Mouse (Mus musculus): ENCODE measurements at regions not wholly inside any gene's neighbourhood (a gene's known extent, or its start where the extent isn't known, plus 50 kb on each side); places are given as distances from the start of the nearest gene placed in this dataset.

DNA sequence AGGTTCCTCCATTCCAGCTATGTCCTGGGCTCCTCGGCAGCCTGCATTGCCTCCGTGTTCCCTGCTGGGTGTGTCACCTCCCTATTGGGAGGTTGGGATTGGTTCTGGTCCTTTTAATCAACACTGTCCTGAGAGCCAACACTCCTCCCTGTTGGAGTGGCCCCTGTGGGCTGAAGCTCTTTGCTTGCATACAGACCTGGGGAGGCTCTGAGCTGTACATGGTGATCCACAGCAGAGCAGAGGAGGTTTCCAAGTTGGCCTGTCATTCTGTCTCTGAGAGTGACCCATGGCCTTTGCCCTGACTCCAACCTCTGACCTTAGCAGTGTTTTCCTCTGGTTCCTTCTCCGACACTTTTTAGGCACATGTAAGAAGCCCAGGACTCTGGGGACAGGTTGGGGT lies 132.4 kb downstream of the Tpra1 start:
- H3K4me3 ChIP-seq = no peak overlapping the region
- no peaks in the 10 kb centered on the region for H3K79me2 ChIP-seq (replicated peaks; ENCODE audit: control insufficient read depth, insufficient read depth, low read length)
- intact Hi-C loops (cut with DNase I) = loop anchor here (10.0 kb wide), 1 partner anchor 100 kb away; no protein-coding TSS in a partner anchor
- no peak overlapping the region for H3K9ac ChIP-seq (ENCODE audit: low read depth, low read length)
- DNase-seq = peak; percentile 13 to 31
- no peak overlapping the region for H3K27ac ChIP-seq
- WGBS = 53% methylated on average over 3 of the region's 3 CpGs
- TF ChIP-seq POLR2A (IDR thresholded peaks at IDR 0.05; ENCODE audit: insufficient read depth, low read depth, low read length) = no peak
- no peak for TF ChIP-seq EP300 (IDR thresholded peaks at IDR 0.05; ENCODE audit: insufficient read depth, low read depth, low read length)
- TF ChIP-seq CTCF (IDR thresholded peaks at IDR 0.05) = no peak
- no peaks in the 10 kb centered on the region for H3K27me3 ChIP-seq (ENCODE audit: control insufficient read depth, insufficient read depth, low read length)
- 0 out of 2 replicates have a peak, but pooled peaks cover 2% of the 10 kb centered on the region for H3K4me1 ChIP-seq (ENCODE audit: control insufficient read depth, insufficient read depth, low read length)
- no peaks in the 10 kb centered on the region for H3K36me3 ChIP-seq (ENCODE audit: control insufficient read depth, insufficient read depth, low read length)

GRCm38 (mm10) chr6:89035061-89035835 lies 133.2 kb downstream of the Tpra1 start:
- WGBS = 65% methylated on average over 13 of the region's 13 CpGs
- Histone ChIP-seq H3K27me3 (ENCODE audit: control insufficient read depth, insufficient read depth, low read length) (no peaks in the 10 kb centered on the region), H3K36me3 (ENCODE audit: control insufficient read depth, insufficient read depth, low read length) (no peaks in the 10 kb centered on the region), H3K9ac (ENCODE audit: low read depth, low read length) (no peak overlapping the region), H3K27ac (no peak overlapping the region), H3K79me2 (replicated peaks; ENCODE audit: control insufficient read depth, insufficient read depth, low read length) (no peaks in the 10 kb centered on the region), H3K4me3 (no peak overlapping the region), H3K4me1 (ENCODE audit: control insufficient read depth, insufficient read depth, low read length) (0 out of 2 replicates have a peak, but pooled peaks cover 2% of the 10 kb centered on the region)
- no peak for DNase-seq
- intact Hi-C loops (cut with DNase I) = loop anchor here (10.0 kb wide), 1 partner anchor 100 kb away; no protein-coding TSS in a partner anchor
- TF ChIP-seq CTCF (IDR thresholded peaks at IDR 0.05) = no peak
- TF ChIP-seq EP300 (IDR thresholded peaks at IDR 0.05; ENCODE audit: insufficient read depth, low read depth, low read length) = no peak
- no peak for TF ChIP-seq POLR2A (IDR thresholded peaks at IDR 0.05; ENCODE audit: insufficient read depth, low read depth, low read length)

DNA sequence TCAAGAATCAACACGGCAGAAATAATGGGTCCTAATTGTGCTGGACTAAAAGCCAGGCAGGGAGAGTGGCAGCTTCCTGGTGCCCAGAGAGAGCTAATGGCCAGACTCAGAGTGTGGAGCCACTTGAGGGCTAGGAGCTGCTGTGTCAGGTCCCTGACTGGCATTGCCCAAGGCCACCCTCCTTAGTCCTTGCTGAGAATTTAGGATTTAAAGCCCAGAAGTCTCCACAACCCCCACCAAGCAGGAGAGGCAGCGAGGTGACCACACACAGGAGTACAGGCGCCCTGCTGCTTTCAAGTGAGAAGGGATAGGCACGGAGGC lies 133.7 kb downstream of the Tpra1 start:
- intact Hi-C loops (cut with DNase I) = loop anchor here (10.0 kb wide), 1 partner anchor 101 kb away; no protein-coding TSS in a partner anchor
- Histone ChIP-seq H3K27ac (no peak overlapping the region), H3K4me3 (no peak overlapping the region), H3K9ac (ENCODE audit: low read depth, low read length) (no peak overlapping the region), H3K27me3 (ENCODE audit: control insufficient read depth, insufficient read depth, low read length) (no peaks in the 10 kb centered on the region), H3K36me3 (ENCODE audit: control insufficient read depth, insufficient read depth, low read length) (no peaks in the 10 kb centered on the region), H3K4me1 (ENCODE audit: control insufficient read depth, insufficient read depth, low read length) (0 out of 2 replicates have a peak, but pooled peaks cover 2% of the 10 kb centered on the region), H3K79me2 (replicated peaks; ENCODE audit: control insufficient read depth, insufficient read depth, low read length) (no peaks in the 10 kb centered on the region)
- WGBS = 78% methylated on average over 4 of the region's 4 CpGs
- TF ChIP-seq CTCF (IDR thresholded peaks at IDR 0.05) = no peak
- TF ChIP-seq POLR2A (IDR thresholded peaks at IDR 0.05; ENCODE audit: insufficient read depth, low read depth, low read length) = no peak
- TF ChIP-seq EP300 (IDR thresholded peaks at IDR 0.05; ENCODE audit: insufficient read depth, low read depth, low read length) = no peak
- no peak for DNase-seq

GRCm38 (mm10) chr6:89037392-89037791 lies 135.3 kb downstream of the Tpra1 start:
- Histone ChIP-seq H3K79me2 (replicated peaks; ENCODE audit: control insufficient read depth, insufficient read depth, low read length) (no peaks in the 10 kb centered on the region), H3K4me1 (ENCODE audit: control insufficient read depth, insufficient read depth, low read length) (0 out of 2 replicates have a peak, but pooled peaks cover 2% of the 10 kb centered on the region), H3K36me3 (ENCODE audit: control insufficient read depth, insufficient read depth, low read length) (no peaks in the 10 kb centered on the region), H3K4me3 (no peak overlapping the region), H3K9ac (ENCODE audit: low read depth, low read length) (no peak overlapping the region), H3K27me3 (ENCODE audit: control insufficient read depth, insufficient read depth, low read length) (no peaks in the 10 kb centered on the region), H3K27ac (no peak overlapping the region)
- 18% methylated on average over 2 of the region's 2 CpGs for WGBS
- DNase-seq = no peak
- intact Hi-C loops (cut with DNase I) = loop anchor here (10.0 kb wide), 1 partner anchor 103 kb away; no protein-coding TSS in a partner anchor
- TF ChIP-seq POLR2A (IDR thresholded peaks at IDR 0.05; ENCODE audit: insufficient read depth, low read depth, low read length) (no peak), CTCF (IDR thresholded peaks at IDR 0.05) (no peak), EP300 (IDR thresholded peaks at IDR 0.05; ENCODE audit: insufficient read depth, low read depth, low read length) (no peak)

DNA sequence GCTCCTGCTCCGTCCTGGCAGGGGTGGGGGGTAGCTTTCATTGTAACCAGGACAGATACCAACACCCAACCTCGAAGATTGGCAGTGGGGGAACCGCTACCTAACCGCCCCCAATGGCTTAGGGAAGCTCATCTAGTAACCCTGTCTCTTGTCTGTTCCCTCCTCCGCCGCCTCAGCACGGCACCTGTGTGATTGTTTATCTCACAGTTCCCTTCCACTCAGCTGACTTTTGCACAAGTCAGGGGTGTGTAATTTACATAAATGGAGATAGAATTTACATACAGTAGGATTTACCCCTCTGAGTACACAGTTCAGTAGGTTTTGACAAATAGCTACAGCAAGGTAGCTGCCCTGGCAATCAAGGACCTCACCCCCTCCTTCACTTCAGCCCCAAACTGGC lies 135.8 kb downstream of the Tpra1 start:
- DNase-seq = no peak
- Histone ChIP-seq H3K36me3 (ENCODE audit: control insufficient read depth, insufficient read depth, low read length) (no peaks in the 10 kb centered on the region), H3K4me1 (ENCODE audit: control insufficient read depth, insufficient read depth, low read length) (0 out of 2 replicates have a peak, but pooled peaks cover 2% of the 10 kb centered on the region), H3K27ac (no peak overlapping the region), H3K27me3 (ENCODE audit: control insufficient read depth, insufficient read depth, low read length) (no peaks in the 10 kb centered on the region), H3K9ac (ENCODE audit: low read depth, low read length) (no peak overlapping the region), H3K4me3 (no peak overlapping the region), H3K79me2 (replicated peaks; ENCODE audit: control insufficient read depth, insufficient read depth, low read length) (no peaks in the 10 kb centered on the region)
- intact Hi-C loops (cut with DNase I) = loop anchor here (10.0 kb wide), 1 partner anchor 103 kb away; no protein-coding TSS in a partner anchor
- no peak for TF ChIP-seq EP300 (IDR thresholded peaks at IDR 0.05; ENCODE audit: insufficient read depth, low read depth, low read length)
- TF ChIP-seq CTCF (IDR thresholded peaks at IDR 0.05) = no peak
- no peak for TF ChIP-seq POLR2A (IDR thresholded peaks at IDR 0.05; ENCODE audit: insufficient read depth, low read depth, low read length)
- WGBS = 59% methylated on average over 7 of the region's 7 CpGs

GRCm38 (mm10) chr6:89040919-89041318 lies 138.9 kb downstream of the Tpra1 start:
- H3K27me3 ChIP-seq (ENCODE audit: control insufficient read depth, insufficient read depth, low read length) = no peaks in the 10 kb centered on the region
- H3K4me1 ChIP-seq (ENCODE audit: control insufficient read depth, insufficient read depth, low read length) = 0 out of 2 replicates have a peak, but pooled peaks cover 2% of the 10 kb centered on the region
- intact Hi-C loops (cut with DNase I) = no loop called here
- no peak for DNase-seq
- no peak overlapping the region for H3K27ac ChIP-seq
- WGBS = 93% methylated on average over 4 of the region's 4 CpGs
- TF ChIP-seq POLR2A (IDR thresholded peaks at IDR 0.05; ENCODE audit: insufficient read depth, low read depth, low read length) = no peak
- TF ChIP-seq EP300 (IDR thresholded peaks at IDR 0.05; ENCODE audit: insufficient read depth, low read depth, low read length) = no peak
- no peak for TF ChIP-seq CTCF (IDR thresholded peaks at IDR 0.05)
- H3K79me2 ChIP-seq (replicated peaks; ENCODE audit: control insufficient read depth, insufficient read depth, low read length) = no peaks in the 10 kb centered on the region
- H3K36me3 ChIP-seq (ENCODE audit: control insufficient read depth, insufficient read depth, low read length) = no peaks in the 10 kb centered on the region
- H3K9ac ChIP-seq (ENCODE audit: low read depth, low read length) = no peak overlapping the region
- no peak overlapping the region for H3K4me3 ChIP-seq
